Mouse (Mus musculus) hindbrain, embryonic 15.5 days (tissue): ENCODE measurements around the gene Stk11. TPM values are rescaled to one million over a fixed set of nuclear protein-coding genes. Genes with fewer than 3 reads are reported as not detected.

ENCODE experiments used
- ATAC-seq: fragments of 200-750 bp; cut with Nextera tagmentation; 2 replicates; pipeline ENCODE4 v1.8.0; 2017; ENCODE audit warnings: low read depth, moderate number of reproducible peaks, moderate TSS enrichment; ENCODE audit not compliant: low FRiP score
- H3K27ac ChIP-seq: fragments of 300-500 bp; sonication (generic); replicated peaks from 2 replicates; pipeline ENCODE4 v1.5.1; 2015; ENCODE audit warnings: mild to moderate bottlenecking, inconsistent platforms
- H3K27me3 ChIP-seq: fragments of 300-500 bp; sonication (generic); 2 replicates; pipeline ENCODE4 v1.6.1; 2015; ENCODE audit warnings: control low read depth, inconsistent platforms
- H3K36me3 ChIP-seq: fragments of 300-500 bp; sonication (generic); 2 replicates; pipeline ENCODE4 v1.6.1; 2015; ENCODE audit warnings: control low read depth, inconsistent platforms
- H3K4me1 ChIP-seq: fragments of 300-500 bp; sonication (generic); replicated peaks from 2 replicates; pipeline ENCODE4 v1.6.1; 2015; ENCODE audit warnings: control low read depth, inconsistent platforms
- H3K4me2 ChIP-seq: fragments of 300-500 bp; sonication (generic); 2 replicates; pipeline ENCODE4 v1.6.1; 2015; ENCODE audit warnings: moderate library complexity, mild to moderate bottlenecking, inconsistent platforms
- H3K4me3 ChIP-seq: fragments of 300-500 bp; sonication (generic); 2 replicates; pipeline ENCODE4 v1.5.1; 2015; ENCODE audit warnings: mild to moderate bottlenecking, inconsistent platforms
- H3K9ac ChIP-seq: fragments of 300-500 bp; sonication (generic); 2 replicates; pipeline ENCODE4 v1.6.1; 2015; ENCODE audit warnings: inconsistent platforms
- H3K9me3 ChIP-seq: fragments of 300-500 bp; sonication (generic); 2 replicates; pipeline ENCODE4 v1.6.1; 2016; ENCODE audit warnings: control low read depth, inconsistent platforms
- WGBS: fragments of 180-500 bp; shearing (Covaris S2); methylation state at CpG from one replicate; pipeline ENCODE4 v1.1.7; 2015; 5-methylcytosine and 5-hydroxymethylcytosine counted together
- polyA plus RNA-seq: library from polyadenylated mRNA; unstranded; fragments of >200 nt; fragmentation: Nextera tagmentation; extraction: Ambion mirVana; gene quantifications from 2 replicates; pipeline ENCODE4 v1.2.1, GENCODE M21; 2015

Gene Stk11
- polyA plus RNA-seq, 1 experiment from 2014 or later, result 20.0 TPM

DNA sequence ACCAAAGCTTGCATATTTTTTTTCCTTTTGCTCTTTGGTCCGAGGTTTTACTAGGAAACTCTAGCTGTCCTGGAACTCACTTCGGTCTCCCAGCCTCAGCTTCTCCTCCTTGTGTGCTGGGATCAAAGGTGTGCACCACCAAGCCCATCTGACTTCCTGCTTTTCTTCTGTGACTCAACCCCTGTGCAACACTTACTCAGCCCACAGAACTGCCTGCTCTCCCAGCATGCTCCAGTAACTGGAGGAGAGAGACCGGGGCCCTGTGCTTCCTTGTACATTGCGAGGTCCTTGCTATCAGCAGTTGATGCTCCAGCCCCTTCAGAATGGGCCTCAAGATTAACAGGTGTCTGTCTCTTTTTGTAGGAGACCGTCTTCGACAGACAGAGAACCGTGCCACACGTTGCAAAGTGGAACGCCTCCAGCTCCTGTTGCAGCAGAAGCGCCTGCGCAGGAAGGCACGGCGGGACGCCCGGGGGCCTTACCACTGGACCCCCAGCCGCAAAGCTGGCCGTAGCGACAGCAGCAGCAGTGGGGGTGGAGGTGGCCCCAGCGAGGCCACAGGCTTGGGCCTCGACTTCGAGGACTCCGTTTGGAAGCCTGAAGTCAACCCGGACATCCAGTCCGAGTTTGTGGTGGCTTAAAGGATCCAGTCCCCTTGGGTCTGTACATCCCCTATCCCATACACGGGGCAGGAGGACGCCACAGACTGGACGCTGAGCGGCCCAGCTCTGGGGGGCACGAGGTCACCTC, 40.6 kb downstream of the Stk11 start:
- WGBS, result 84% methylated on average over 29 of the region's 29 CpGs
- H3K4me3 ChIP-seq, result no peak overlapping the region
- H3K27me3 ChIP-seq, result no peaks in the 10 kb centered on the region
- ATAC-seq, result no peak
- H3K9ac ChIP-seq, result no peak overlapping the region
- peak overlapping the region; percentile 67 for H3K27ac ChIP-seq
- H3K36me3 ChIP-seq, result peaks cover 46% of the 10 kb centered on the region
- no peak overlapping the region for H3K4me2 ChIP-seq
- no peaks in the 10 kb centered on the region for H3K9me3 ChIP-seq
- H3K4me1 ChIP-seq, result peaks cover 86% of the 10 kb centered on the region

DNA sequence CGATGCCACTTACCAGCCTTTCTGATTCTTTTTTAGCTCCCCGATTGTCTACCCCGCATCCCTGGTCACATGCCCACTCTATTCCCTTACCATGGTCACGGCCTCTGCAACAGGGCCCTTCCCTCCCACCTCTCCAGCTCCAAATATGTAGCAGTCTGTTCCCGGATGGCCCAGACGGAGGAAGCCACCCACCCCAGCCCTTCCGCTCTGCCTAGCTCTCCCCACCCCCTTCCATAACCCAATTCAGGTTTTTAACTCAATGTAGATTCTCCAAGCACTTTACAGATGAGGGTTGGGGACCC, 41.1 kb downstream of the Stk11 start:
- Histone ChIP-seq H3K9me3 (no peaks in the 10 kb centered on the region), H3K9ac (no peak overlapping the region), H3K27me3 (no peaks in the 10 kb centered on the region), H3K4me1 (peaks cover 89% of the 10 kb centered on the region), H3K36me3 (peaks cover 46% of the 10 kb centered on the region), H3K4me2 (no peak overlapping the region), H3K27ac (peak overlapping the region; percentile 67), H3K4me3 (no peak overlapping the region)
- ATAC-seq, result no peak
- 54% methylated on average over 7 of the region's 7 CpGs for WGBS

DNA sequence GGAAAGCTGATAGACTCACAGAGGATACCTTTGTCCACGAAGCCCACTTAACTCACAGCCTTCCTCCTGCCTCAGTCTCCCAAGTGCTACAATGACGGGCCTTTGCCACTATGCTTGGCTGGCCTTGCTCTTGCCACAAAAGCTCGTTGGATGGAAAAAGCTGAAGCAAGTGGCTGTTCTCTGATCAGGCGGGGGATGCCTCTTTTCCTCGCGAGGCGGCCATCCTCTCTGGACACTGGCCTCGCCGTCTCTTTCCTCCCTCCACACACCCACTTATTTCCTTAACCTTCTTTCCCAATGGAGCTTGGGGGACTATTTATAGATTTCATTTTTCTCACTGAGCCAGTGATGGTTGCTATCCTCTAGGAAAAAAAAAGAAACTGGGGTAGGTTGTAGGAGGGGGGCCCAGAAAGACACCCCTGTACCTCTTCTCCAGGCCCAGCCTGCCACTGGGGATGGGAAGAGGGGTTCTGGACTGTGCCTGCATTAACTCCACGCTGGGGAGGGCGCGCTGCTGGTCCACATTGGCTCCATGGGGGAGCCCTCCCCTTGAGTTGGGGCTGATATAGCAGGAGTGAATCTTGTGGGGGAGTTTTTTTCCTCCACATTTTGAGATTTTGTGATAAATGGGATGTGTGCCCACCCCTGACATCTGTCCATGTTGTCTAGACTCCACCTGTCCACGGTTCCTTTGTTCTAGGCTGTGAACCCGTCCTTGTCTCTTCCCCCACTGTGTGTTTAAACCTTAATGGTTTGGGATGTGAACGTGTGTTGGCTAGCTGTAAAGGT, 41.7 kb downstream of the Stk11 start:
- no peak overlapping the region; the same call in 1 of the 2 replicates for H3K4me2 ChIP-seq
- H3K4me1 ChIP-seq, result peaks cover 87% of the 10 kb centered on the region
- WGBS, result 48% methylated on average over 15 of the region's 15 CpGs
- no peaks in the 10 kb centered on the region for H3K27me3 ChIP-seq
- no peak overlapping the region for H3K4me3 ChIP-seq
- peak overlapping the region; percentile 16; the same call in 1 of the 2 replicates for H3K9ac ChIP-seq
- no peak for ATAC-seq
- H3K27ac ChIP-seq, result peak overlapping the region; percentile 78
- H3K9me3 ChIP-seq, result no peaks in the 10 kb centered on the region
- H3K36me3 ChIP-seq, result peaks cover 46% of the 10 kb centered on the region

DNA sequence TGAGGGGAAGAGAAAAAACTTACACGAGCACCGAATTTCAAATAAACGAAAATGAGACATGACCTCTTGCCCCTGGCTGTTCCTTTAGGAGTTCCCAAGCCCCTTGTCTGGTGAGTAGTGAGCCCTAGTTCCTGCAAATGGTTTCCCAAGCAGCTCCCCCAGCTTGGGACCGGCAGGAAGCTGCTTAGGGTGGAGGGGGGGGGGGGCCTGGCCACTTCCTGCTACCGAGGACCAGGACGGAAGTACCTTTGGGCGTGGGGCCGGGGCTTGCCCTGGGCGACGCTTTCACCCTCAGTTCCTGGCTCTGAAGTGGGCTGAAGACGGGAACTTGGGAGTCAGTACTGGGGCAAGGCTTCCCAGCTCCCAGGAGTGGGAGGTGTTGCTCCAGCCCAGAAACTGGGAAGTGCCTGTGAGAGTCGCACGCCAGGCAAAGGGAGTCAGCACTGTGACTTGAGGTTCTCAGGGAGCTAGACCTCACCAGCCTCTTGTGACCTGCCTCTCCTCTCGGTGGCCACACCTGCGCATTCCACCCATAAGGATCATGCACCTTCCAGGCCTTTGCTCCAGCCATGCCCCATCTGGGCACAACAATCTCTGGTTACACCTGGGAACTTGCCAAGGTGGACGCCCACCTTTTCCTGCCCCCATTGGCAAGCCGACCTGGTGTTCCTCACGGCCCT, 42.8 kb downstream of the Stk11 start:
- ATAC-seq, result no peak
- Histone ChIP-seq H3K9ac (no peak overlapping the region; the same call in 1 of the 2 replicates), H3K27ac (peak overlapping the region; percentile 90), H3K4me3 (no peak overlapping the region), H3K4me2 (peak overlapping the region; percentile 72), H3K36me3 (peaks cover 42% of the 10 kb centered on the region), H3K4me1 (peaks cover 76% of the 10 kb centered on the region), H3K9me3 (no peaks in the 10 kb centered on the region), H3K27me3 (no peaks in the 10 kb centered on the region)
- 13% methylated on average over 18 of the region's 18 CpGs for WGBS

DNA sequence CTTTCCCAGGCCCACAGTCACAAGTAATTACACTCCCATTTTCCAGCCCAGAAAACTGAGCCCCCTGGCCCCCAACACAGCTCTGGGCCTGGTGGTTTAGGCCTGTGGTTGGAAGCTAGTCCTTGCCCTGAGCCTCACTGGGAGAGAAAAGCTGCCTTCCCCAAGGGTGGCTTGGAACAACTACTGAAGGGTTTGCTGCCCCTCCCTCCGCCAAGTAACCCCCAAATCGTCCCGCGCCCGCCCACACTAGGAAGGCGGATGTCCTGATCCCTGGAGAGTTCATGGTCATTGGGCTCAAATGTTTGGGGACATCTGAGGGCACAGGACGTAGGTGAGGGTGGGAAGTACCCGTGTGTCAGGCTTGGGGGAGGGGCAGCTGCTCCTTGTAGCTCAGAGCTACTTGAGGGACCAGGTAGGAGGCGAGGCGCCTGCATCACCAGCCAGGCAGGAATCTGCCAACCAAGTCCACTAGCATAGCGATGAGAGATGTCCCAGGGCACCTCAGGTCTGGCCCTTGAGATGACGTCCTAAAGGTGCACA, 43.5 kb downstream of the Stk11 start:
- peaks cover 36% of the 10 kb centered on the region for H3K36me3 ChIP-seq
- peak overlapping the region; percentile 90 for H3K27ac ChIP-seq
- peak overlapping the region; percentile 45 for H3K9ac ChIP-seq
- peak; percentile 0; the same call in 1 of the 2 replicates for ATAC-seq
- no peaks in the 10 kb centered on the region for H3K27me3 ChIP-seq
- WGBS, result 10% methylated on average over 12 of the region's 12 CpGs
- peak overlapping the region; percentile 45 for H3K4me3 ChIP-seq
- peak overlapping the region; percentile 72 for H3K4me2 ChIP-seq
- H3K9me3 ChIP-seq, result no peaks in the 10 kb centered on the region
- H3K4me1 ChIP-seq, result peaks cover 74% of the 10 kb centered on the region

DNA sequence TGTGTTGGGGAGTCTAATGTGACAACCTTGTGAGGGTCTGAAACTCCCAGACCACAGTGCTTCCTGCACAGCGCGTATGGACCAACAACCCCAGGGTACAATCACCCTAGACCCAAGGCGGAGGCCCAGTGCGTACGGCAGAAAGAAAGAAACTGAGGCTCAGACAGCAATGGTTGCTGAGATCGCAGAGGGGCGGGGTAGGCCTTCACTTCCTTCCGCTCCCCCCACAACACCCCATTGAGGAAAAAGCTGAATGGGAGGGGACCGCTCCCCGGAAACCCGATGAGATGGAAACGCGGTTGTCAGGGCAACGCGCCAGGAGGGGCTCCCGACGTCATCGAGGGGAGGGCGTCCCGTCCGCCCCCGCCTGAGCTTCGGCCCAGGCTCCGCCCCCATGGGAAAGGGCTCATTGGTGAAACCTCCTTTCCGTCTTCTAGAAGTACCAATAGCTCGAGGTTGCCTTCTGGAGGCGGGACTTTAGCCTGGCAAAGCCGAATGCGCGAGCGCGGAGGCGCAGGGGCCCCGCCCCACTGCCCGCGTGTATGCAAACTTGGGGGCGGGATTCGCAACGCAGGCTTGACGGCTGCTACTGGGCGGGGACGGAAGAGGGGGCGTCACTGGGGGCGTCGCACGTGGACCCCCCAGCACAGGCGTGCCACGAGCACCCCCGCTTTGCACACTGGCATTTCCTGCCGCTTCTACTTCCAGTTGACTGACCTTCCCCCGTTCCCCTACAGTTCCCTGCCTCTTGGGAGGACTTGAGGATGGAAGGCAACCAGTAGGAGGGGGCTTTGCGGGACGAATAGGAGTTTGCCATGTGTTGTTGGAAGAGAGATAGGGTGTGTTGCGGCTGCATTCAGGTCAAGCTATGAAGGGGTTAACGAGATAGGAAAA, 44.2 kb downstream of the Stk11 start:
- Histone ChIP-seq H3K9me3 (no peaks in the 10 kb centered on the region), H3K4me1 (peaks cover 76% of the 10 kb centered on the region), H3K27me3 (no peaks in the 10 kb centered on the region), H3K27ac (peak overlapping the region; percentile 90), H3K36me3 (peaks cover 28% of the 10 kb centered on the region), H3K4me2 (peak overlapping the region; percentile 72), H3K9ac (peak overlapping the region; percentile 45), H3K4me3 (peak overlapping the region; percentile 45)
- under 1% methylated on average over 54 of the region's 55 CpGs for WGBS
- peak; percentile 88 for ATAC-seq

DNA sequence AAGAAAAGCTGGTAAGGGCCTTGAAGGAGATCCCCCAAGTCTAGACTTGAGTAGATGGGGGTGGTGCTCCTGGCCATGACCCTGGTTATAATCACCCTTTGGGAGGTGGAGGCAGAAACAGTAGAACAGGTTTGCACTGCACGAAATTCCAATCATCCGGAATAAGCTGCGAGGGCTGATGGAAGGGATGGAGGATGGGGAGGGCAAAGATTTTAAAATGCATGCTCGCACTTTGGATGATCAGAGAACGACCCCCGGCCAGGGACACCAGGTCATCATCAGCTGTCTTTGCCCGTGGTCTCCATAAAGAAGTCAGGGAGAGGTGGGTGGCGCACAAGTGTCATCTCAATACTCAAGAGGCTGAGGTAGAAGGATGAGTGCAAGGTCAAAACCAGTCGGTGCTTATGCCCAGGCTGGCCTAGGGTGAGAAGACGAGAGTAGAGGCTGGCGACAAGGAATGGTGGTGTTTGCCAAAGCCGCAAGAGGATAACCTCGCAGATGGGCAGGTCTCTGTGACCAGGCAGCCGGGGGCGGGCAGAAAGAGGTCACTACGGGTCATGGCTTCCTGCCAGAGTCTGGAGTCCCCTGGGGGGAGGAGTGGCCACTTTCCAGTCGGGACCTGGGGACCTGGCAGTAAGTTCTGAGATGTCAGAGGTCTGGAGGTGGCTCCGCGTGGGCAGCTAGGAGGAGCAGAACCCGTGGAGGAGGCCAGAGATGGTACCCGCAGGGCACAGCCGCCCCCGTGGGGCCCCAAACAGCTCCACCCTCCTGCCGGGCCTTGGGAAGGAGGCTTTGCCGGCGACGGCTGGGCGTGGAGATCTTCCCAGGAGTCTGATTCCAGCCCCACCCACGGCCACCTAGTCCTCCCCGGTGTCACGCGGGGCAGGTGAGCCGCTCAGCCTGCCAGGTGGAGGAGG, 45.1 kb downstream of the Stk11 start:
- Histone ChIP-seq H3K36me3 (peaks cover 19% of the 10 kb centered on the region), H3K9ac (no peak overlapping the region), H3K4me2 (peak overlapping the region; percentile 72), H3K27me3 (no peaks in the 10 kb centered on the region), H3K4me3 (peak overlapping the region; percentile 45), H3K9me3 (no peaks in the 10 kb centered on the region), H3K27ac (peak overlapping the region; percentile 90), H3K4me1 (peaks cover 74% of the 10 kb centered on the region)
- ATAC-seq, result no peak
- WGBS, result 2% methylated on average over 33 of the region's 33 CpGs

DNA sequence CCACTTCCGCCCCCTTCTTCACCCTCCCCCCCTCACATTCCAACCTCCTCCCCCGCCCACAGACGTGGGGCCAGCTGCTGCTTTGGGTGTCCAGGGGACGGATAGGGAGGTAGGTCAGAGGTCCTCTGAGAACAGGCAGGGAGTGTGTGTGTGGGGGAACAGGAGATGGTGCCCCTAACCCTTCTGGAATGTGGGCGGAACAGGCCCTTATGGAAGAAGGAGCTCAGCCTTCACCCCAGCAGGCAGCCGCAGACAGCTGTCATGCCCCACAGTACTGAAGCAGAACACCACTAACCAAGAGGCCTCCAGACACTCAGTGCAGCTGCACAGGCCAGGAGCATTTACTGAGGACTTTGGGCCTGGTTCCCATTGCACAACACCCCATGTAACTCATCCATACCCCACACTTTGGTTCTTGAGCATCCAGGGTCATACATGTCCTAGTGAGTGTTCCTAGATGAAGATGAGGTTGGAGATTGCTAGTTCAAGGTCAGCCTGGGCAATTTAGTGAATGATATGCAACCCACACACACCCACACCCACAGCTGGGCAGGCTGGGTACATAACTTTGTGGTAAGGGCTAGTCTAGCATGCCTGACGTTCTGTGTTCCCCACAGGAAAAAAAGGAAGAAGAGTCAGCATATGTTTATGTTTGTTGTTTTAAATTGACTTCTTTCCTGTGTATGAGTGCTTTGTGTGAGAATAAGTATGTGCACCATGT, 46.1 kb downstream of the Stk11 start:
- Histone ChIP-seq H3K36me3 (peaks cover 10% of the 10 kb centered on the region), H3K9ac (no peak overlapping the region), H3K27ac (peak overlapping the region; percentile 40), H3K4me2 (peak overlapping the region; percentile 72), H3K4me1 (peaks cover 76% of the 10 kb centered on the region), H3K9me3 (no peaks in the 10 kb centered on the region), H3K4me3 (no peak overlapping the region), H3K27me3 (no peaks in the 10 kb centered on the region)
- no peak for ATAC-seq
- 13% methylated on average over 7 of the region's 7 CpGs for WGBS

DNA sequence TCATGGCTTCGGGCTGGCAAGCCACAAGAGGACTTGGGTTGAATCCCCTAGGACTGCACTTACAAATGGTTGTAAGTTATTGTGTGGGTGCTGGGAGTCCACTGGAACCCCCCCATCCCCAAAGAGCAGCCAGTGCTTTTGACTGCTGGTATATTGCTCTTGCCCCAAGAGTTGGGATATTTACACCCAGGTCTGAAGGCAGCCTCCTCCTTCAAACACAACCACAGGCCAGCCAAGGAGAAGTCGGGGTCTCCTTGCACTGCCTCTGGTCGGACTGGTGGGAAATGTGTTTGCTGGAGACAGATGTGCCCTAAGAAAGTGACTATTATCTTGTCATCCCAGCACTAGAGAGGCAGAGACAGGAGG, 46.6 kb downstream of the Stk11 start:
- no peak overlapping the region for H3K4me2 ChIP-seq
- H3K27me3 ChIP-seq, result no peaks in the 10 kb centered on the region
- peaks cover 4% of the 10 kb centered on the region for H3K36me3 ChIP-seq
- 83% methylated on average over 3 of the region's 3 CpGs for WGBS
- no peaks in the 10 kb centered on the region for H3K9me3 ChIP-seq
- no peak overlapping the region for H3K9ac ChIP-seq
- peak overlapping the region; percentile 40; the same call in 1 of the 2 replicates for H3K27ac ChIP-seq
- H3K4me1 ChIP-seq, result peaks cover 76% of the 10 kb centered on the region
- ATAC-seq, result no peak
- H3K4me3 ChIP-seq, result no peak overlapping the region

DNA sequence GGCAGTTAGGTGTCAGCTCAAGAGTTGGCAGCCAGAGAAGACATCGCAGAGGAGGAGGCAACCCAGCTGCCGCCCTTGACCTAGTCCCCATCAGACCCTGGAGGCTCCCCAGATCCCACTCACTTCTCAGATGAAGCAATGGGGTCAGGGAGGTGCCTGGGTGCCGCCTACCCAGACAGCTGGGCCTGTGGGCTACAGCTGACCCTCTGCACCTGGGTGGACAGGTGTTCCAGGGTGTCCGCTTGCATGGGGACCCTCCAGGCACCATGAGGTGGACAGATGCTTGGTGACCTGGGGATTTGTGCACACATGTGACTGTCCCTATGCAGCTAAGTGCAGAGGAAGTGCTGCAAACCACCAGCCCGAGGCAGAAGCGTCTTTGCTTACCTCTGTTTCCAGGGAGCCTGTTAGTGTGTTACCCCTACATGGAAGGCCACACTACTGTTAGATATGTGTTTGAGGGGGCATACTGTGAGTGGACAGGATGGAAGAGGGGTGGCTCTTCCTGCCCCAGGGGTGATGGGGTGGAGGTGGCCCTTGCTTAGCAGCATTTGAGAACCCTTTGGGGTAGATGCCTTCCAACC, 47.2 kb downstream of the Stk11 start:
- Histone ChIP-seq H3K4me2 (no peak overlapping the region), H3K4me1 (peaks cover 71% of the 10 kb centered on the region), H3K9me3 (no peaks in the 10 kb centered on the region), H3K9ac (no peak overlapping the region), H3K27me3 (no peaks in the 10 kb centered on the region), H3K36me3 (no peaks in the 10 kb centered on the region), H3K27ac (no peak overlapping the region), H3K4me3 (no peak overlapping the region)
- ATAC-seq, result no peak
- 80% methylated on average over 6 of the region's 6 CpGs for WGBS
